Mouse (Mus musculus) lung, postnatal 0 days (tissue): ENCODE data around the gene Cdkal1.

Source experiments
- CTCF ChIP-seq: IDR thresholded peaks from 2 replicates; pipeline ENCODE4 v1.5.1; 2016; ENCODE audit warnings: antibody characterized with exemption, mild to moderate bottlenecking
- EP300 ChIP-seq: IDR thresholded peaks from 2 replicates; pipeline ENCODE4 v1.6.1; 2016; ENCODE audit warnings: antibody characterized with exemption, mild to moderate bottlenecking, control low read depth

GRCm38 (mm10) chr13:29348331-29348730, 507.1 kb downstream of the Cdkal1 start:
- TF ChIP-seq EP300 (no peak), CTCF (no peak)
